Mouse (Mus musculus): ENCODE results near the gene Ext2. TPM values are rescaled to one million over a fixed set of nuclear protein-coding genes. Genes with fewer than 3 reads are reported as not detected.

Gene Ext2
- polyA plus RNA-seq, 1 experiment from 2014 or later = 22.6 TPM

GRCm38 (mm10) chr2:93634609-93635008 is 187.8 kb downstream of the Ext2 start:
- 81% methylated on average over 4 of the region's 4 CpGs for WGBS (ENCODE audit: insufficient replicate concordance)
- Histone ChIP-seq H3K4me2 (ENCODE audit: low read depth, low read length) (no peak overlapping the region), H3K27ac (ENCODE audit: low read depth) (no peak overlapping the region), H3K9me3 (ENCODE audit: low read length) (no peaks in the 10 kb centered on the region), H3K4me3 (ENCODE audit: low read depth, low read length) (no peak overlapping the region), H3K9ac (replicated peaks) (no peak overlapping the region), H3K36me3 (replicated peaks; ENCODE audit: insufficient read depth, low read length) (no peaks in the 10 kb centered on the region), H3K27me3 (ENCODE audit: insufficient read depth, low read length) (peaks cover 21% of the 10 kb centered on the region), H3K4me1 (ENCODE audit: insufficient read depth) (no peaks in the 10 kb centered on the region)
- no peak for ATAC-seq
- TF ChIP-seq CTCF (IDR thresholded peaks at IDR 0.05; ENCODE audit: low read depth) (no peak), EP300 (IDR thresholded peaks at IDR 0.05; ENCODE audit: low read depth) (no peak)
- no peak for DNase-seq

GRCm38 (mm10) chr2:93624665-93625408 is 197.5 kb downstream of the Ext2 start:
- H3K9ac ChIP-seq (replicated peaks) = no peak overlapping the region
- ATAC-seq = no peak
- WGBS (ENCODE audit: insufficient replicate concordance) = 33% methylated on average over 13 of the region's 13 CpGs
- H3K4me1 ChIP-seq (ENCODE audit: insufficient read depth) = no peaks in the 10 kb centered on the region
- H3K9me3 ChIP-seq (ENCODE audit: low read length) = no peaks in the 10 kb centered on the region
- H3K4me3 ChIP-seq (ENCODE audit: low read depth, low read length) = no peak overlapping the region
- no peak overlapping the region for H3K27ac ChIP-seq (ENCODE audit: low read depth)
- DNase-seq = no peak
- no peaks in the 10 kb centered on the region for H3K36me3 ChIP-seq (replicated peaks; ENCODE audit: insufficient read depth, low read length)
- no peak for TF ChIP-seq EP300 (IDR thresholded peaks at IDR 0.05; ENCODE audit: low read depth)
- TF ChIP-seq CTCF (IDR thresholded peaks at IDR 0.05; ENCODE audit: low read depth) = no peak
- H3K4me2 ChIP-seq (ENCODE audit: low read depth, low read length) = no peak overlapping the region
- no peaks in the 10 kb centered on the region for H3K27me3 ChIP-seq (ENCODE audit: insufficient read depth, low read length)

GRCm38 (mm10) chr2:93619208-93619849 is 203.0 kb downstream of the Ext2 start:
- no peaks in the 10 kb centered on the region for H3K27me3 ChIP-seq (ENCODE audit: insufficient read depth, low read length)
- no peak overlapping the region for H3K4me3 ChIP-seq (ENCODE audit: low read depth, low read length)
- no peak overlapping the region for H3K4me2 ChIP-seq (ENCODE audit: low read depth, low read length)
- no peaks in the 10 kb centered on the region for H3K9me3 ChIP-seq (ENCODE audit: low read length)
- no peak overlapping the region for H3K9ac ChIP-seq (replicated peaks)
- TF ChIP-seq CTCF (IDR thresholded peaks at IDR 0.05; ENCODE audit: low read depth) (no peak), EP300 (IDR thresholded peaks at IDR 0.05; ENCODE audit: low read depth) (no peak)
- ATAC-seq = no peak
- no peaks in the 10 kb centered on the region for H3K4me1 ChIP-seq (ENCODE audit: insufficient read depth)
- H3K36me3 ChIP-seq (replicated peaks; ENCODE audit: insufficient read depth, low read length) = no peaks in the 10 kb centered on the region
- H3K27ac ChIP-seq (ENCODE audit: low read depth) = no peak overlapping the region
- 63% methylated on average over 5 of the region's 5 CpGs for WGBS (ENCODE audit: insufficient replicate concordance)
- no peak for DNase-seq

GRCm38 (mm10) chr2:93618447-93619199 is 203.7 kb downstream of the Ext2 start:
- 65% methylated on average over 19 of the region's 19 CpGs for WGBS (ENCODE audit: insufficient replicate concordance)
- Histone ChIP-seq H3K9me3 (ENCODE audit: low read length) (no peaks in the 10 kb centered on the region), H3K27me3 (ENCODE audit: insufficient read depth, low read length) (no peaks in the 10 kb centered on the region), H3K4me3 (ENCODE audit: low read depth, low read length) (no peak overlapping the region), H3K27ac (ENCODE audit: low read depth) (no peak overlapping the region), H3K36me3 (replicated peaks; ENCODE audit: insufficient read depth, low read length) (no peaks in the 10 kb centered on the region), H3K9ac (replicated peaks) (no peak overlapping the region), H3K4me2 (ENCODE audit: low read depth, low read length) (no peak overlapping the region), H3K4me1 (ENCODE audit: insufficient read depth) (no peaks in the 10 kb centered on the region)
- DNase-seq (no peak), ATAC-seq (no peak)
- TF ChIP-seq CTCF (IDR thresholded peaks at IDR 0.05; ENCODE audit: low read depth) (no peak), EP300 (IDR thresholded peaks at IDR 0.05; ENCODE audit: low read depth) (no peak)

GRCm38 (mm10) chr2:93615845-93616689 is 206.3 kb downstream of the Ext2 start:
- no peaks in the 10 kb centered on the region for H3K9me3 ChIP-seq (ENCODE audit: low read length)
- WGBS (ENCODE audit: insufficient replicate concordance) = 76% methylated on average over 27 of the region's 27 CpGs
- no peak for TF ChIP-seq CTCF (IDR thresholded peaks at IDR 0.05; ENCODE audit: low read depth)
- TF ChIP-seq EP300 (IDR thresholded peaks at IDR 0.05; ENCODE audit: low read depth) = no peak

More at GRCm38 (mm10) chr2:93615845-93616689, 206.3 kb downstream of the Ext2 start:
- ATAC-seq (no peak), DNase-seq (no peak)
- H3K36me3 ChIP-seq (replicated peaks; ENCODE audit: insufficient read depth, low read length) = no peaks in the 10 kb centered on the region
- no peaks in the 10 kb centered on the region for H3K27me3 ChIP-seq (ENCODE audit: insufficient read depth, low read length)
- H3K9ac ChIP-seq (replicated peaks) = no peak overlapping the region
- H3K4me2 ChIP-seq (ENCODE audit: low read depth, low read length) = no peak overlapping the region
- H3K4me1 ChIP-seq (ENCODE audit: insufficient read depth) = no peaks in the 10 kb centered on the region
- H3K27ac ChIP-seq (ENCODE audit: low read depth) = no peak overlapping the region
- no peak overlapping the region for H3K4me3 ChIP-seq (ENCODE audit: low read depth, low read length)

Data from liver, postnatal 0 days (tissue).